Mouse (Mus musculus) heart, embryonic 13.5 days (tissue): ENCODE data around the gene Rusc2. TPM values are rescaled to one million over a fixed set of nuclear protein-coding genes. Genes with fewer than 3 reads are reported as not detected.

ENCODE experiments used
- ATAC-seq: fragments of 200-750 bp; cut with Nextera tagmentation; 2 replicates; pipeline ENCODE4 v1.8.0; 2017; ENCODE audit warnings: moderate TSS enrichment; ENCODE audit not compliant: insufficient number of reproducible peaks, low FRiP score, low TSS enrichment; ENCODE audit errors: extremely low read depth
- H3K27ac ChIP-seq: fragments of 300-500 bp; sonication (generic); replicated peaks from 2 replicates; pipeline ENCODE4 v1.5.1; 2015; ENCODE audit warnings: moderate library complexity, mild to moderate bottlenecking, inconsistent platforms
- H3K27me3 ChIP-seq: fragments of 300-500 bp; sonication (generic); replicated peaks from 2 replicates; pipeline ENCODE4 v1.6.1; 2015; ENCODE audit warnings: mild to moderate bottlenecking, inconsistent platforms
- H3K36me3 ChIP-seq: fragments of 300-500 bp; sonication (generic); 2 replicates; pipeline ENCODE4 v1.6.1; 2015; ENCODE audit warnings: mild to moderate bottlenecking, inconsistent platforms
- H3K4me1 ChIP-seq: fragments of 300-500 bp; sonication (generic); 2 replicates; pipeline ENCODE4 v1.6.1; 2015; ENCODE audit warnings: inconsistent platforms
- H3K4me2 ChIP-seq: fragments of 300-500 bp; sonication (generic); 2 replicates; pipeline ENCODE4 v1.6.1; 2015; ENCODE audit warnings: inconsistent platforms, mild to moderate bottlenecking, moderate library complexity
- H3K4me3 ChIP-seq: fragments of 300-500 bp; sonication (generic); 2 replicates; pipeline ENCODE4 v1.5.1; 2015; ENCODE audit warnings: moderate library complexity, mild to moderate bottlenecking, inconsistent platforms
- H3K9ac ChIP-seq: fragments of 300-500 bp; sonication (generic); 2 replicates; pipeline ENCODE4 v1.6.1; 2015; ENCODE audit warnings: inconsistent platforms, mild to moderate bottlenecking, moderate library complexity
- H3K9me3 ChIP-seq: fragments of 300-500 bp; sonication (generic); 2 replicates; pipeline ENCODE4 v1.6.1; 2016; ENCODE audit warnings: inconsistent platforms
- WGBS: fragments of 180-500 bp; shearing (Covaris S2); methylation state at CpG from one replicate; pipeline ENCODE4 v1.1.7; 2015; ENCODE audit warnings: mixed read lengths; 5-methylcytosine and 5-hydroxymethylcytosine counted together
- polyA plus RNA-seq: library from polyadenylated mRNA; unstranded; fragments of >200 nt; fragmentation: Nextera tagmentation; extraction: Ambion mirVana; gene quantifications from 2 replicates; pipeline ENCODE4 v1.2.1, GENCODE M21; 2015

Rusc2 gene
- polyA plus RNA-seq, 1 experiment from 2014 or later, result 13.9 TPM

DNA sequence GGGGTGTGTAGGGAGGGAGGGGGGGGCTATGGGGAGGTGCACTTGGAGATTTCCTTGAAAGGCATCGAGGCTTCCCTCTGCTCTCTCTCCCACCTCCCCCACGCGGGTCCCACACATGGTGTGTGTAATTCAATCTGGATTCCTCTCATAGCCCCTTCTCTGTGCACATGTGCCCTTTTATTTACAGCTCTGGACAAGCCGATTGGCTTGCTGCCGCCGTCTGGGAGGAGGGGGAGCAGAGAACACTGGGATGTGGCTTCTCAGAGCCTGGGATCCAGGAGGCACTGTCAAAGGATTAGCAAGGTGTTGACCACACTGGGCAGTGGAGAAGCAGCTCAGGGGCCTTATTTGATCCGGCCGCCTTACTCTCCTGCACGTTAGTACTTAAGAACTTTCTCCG is 19.2 kb downstream of the Rusc2 start:
- Histone ChIP-seq H3K4me2 (peak overlapping the region; percentile 6; the same call in 1 of the 2 replicates), H3K27ac (peak overlapping the region; percentile 93), H3K9ac (peak overlapping the region; percentile 55), H3K9me3 (no peaks in the 10 kb centered on the region), H3K4me1 (peaks cover 59% of the 10 kb centered on the region), H3K4me3 (no peak overlapping the region), H3K36me3 (no peaks in the 10 kb centered on the region; the same call in 1 of the 2 replicates), H3K27me3 (no peaks in the 10 kb centered on the region)
- ATAC-seq, result no peak
- WGBS, result 31% methylated on average over 10 of the region's 10 CpGs

DNA sequence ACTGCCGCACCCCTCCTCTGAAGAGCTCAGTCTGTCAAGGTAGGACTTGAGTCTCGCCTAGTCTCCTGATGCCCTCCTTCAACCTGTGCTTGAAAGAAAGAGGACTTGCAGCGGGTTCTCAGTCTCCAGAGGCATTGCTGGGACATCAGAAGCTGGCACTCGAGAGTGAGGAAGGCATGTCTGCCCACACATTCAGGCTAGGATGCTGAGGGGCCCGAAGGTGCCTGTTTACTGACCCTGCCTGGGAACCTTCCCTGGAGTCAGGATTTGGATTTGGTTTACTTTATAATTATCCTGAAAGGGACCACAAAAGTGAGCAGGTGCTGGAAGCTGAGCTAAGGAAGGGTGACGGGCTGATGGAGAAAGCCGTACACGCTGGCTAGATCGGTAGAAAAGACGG is 19.7 kb downstream of the Rusc2 start:
- no peak for ATAC-seq
- Histone ChIP-seq H3K9me3 (no peaks in the 10 kb centered on the region), H3K27me3 (no peaks in the 10 kb centered on the region), H3K4me3 (no peak overlapping the region), H3K9ac (peak overlapping the region; percentile 55), H3K36me3 (no peaks in the 10 kb centered on the region; the same call in 1 of the 2 replicates), H3K4me1 (peaks cover 61% of the 10 kb centered on the region), H3K4me2 (peak overlapping the region; percentile 6; the same call in 1 of the 2 replicates), H3K27ac (peak overlapping the region; percentile 93)
- 84% methylated on average over 10 of the region's 10 CpGs for WGBS

DNA sequence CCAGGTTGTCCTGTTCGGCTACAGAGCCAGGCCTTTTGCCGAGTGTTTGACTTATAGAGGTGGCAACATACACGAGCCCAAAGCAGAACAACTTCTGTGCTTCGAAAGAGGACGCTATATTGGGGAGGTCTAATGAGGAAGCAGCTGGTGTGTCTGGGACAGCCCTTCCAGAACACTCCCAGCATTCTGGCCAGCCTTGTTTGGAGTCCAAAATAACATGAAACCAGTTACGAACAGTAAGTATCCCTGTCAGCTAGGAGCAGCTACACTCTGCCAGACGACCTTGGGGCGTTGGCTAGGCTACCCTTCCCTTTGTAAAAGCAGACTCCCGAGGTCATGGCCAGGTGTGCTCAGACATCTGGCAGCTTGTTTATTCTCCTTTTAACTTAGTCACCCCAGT is 20.4 kb downstream of the Rusc2 start:
- ATAC-seq, result no peak
- H3K4me1 ChIP-seq, result peaks cover 68% of the 10 kb centered on the region
- no peaks in the 10 kb centered on the region; the same call in 1 of the 2 replicates for H3K36me3 ChIP-seq
- H3K9ac ChIP-seq, result no peak overlapping the region
- no peak overlapping the region for H3K4me2 ChIP-seq
- WGBS, result 62% methylated on average over 9 of the region's 9 CpGs
- H3K9me3 ChIP-seq, result no peaks in the 10 kb centered on the region
- H3K27ac ChIP-seq, result 0 out of 2 replicates have a peak overlapping the region, but pooled peaks have one; percentile 9
- H3K27me3 ChIP-seq, result no peaks in the 10 kb centered on the region
- no peak overlapping the region for H3K4me3 ChIP-seq

DNA sequence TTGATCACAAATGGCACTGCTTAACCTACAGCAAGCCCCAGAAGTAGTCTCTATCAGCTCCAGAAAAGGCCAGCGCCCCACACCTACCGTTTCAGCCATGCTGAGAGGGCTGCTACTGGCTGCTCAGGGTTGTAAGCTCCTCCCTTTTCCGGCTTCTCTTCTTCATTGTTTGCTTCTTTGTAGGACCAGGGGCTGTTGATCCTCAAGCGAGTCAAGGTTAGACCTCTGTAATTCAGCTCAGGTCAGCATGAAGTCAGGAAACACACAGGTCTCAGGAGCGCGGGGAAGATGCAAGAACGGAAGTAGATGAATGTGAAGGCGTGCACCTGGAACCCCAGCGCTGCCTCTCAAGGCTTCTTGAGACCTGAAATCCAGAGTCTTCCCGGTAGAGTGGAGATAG is 22.9 kb downstream of the Rusc2 start:
- 84% methylated on average over 10 of the region's 10 CpGs for WGBS
- peaks cover 60% of the 10 kb centered on the region for H3K4me1 ChIP-seq

DNA sequence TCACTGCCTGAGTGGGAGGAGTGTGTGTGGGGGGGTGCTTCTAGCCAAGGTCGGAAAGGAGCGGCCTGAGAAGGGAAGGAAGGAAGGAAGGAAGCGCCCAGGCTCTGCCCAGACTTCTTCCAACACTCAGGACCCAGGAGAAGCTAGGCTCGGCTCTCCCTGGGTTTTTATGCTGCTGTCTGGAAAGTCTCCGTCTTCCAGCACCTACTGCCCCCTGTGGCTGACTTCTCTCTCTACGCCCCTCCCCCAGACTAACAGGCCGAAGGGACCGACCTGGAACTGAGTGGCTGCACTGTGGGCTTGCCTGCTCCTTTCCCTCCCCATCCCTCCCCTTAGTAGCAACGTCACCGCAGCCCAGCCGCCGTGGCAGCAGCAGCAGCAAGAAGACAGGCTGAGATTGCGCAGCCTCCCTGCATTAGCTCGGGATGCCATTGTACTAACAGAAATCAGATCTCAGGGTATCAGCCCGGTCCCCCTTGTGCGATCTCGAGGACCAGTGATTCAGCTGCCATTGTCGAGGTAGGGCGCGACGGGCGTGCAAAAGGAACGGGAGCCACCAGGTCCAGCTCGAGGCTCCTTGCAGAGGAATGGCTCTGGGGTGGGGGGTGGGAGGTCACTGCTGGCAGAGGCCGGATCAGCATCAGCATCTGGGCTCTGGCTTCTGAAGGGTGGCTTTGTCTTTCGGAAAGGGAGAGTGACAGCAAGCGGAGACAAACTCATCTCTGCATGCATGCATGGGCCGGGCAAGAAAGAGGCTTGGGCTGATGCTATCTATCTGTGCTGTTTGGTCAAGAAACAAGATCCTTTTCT is 24.6 kb downstream of the Rusc2 start:
- peak; percentile 81 for ATAC-seq

More for the DNA sequence above, 22.9 kb downstream of the Rusc2 start:
- H3K27me3 ChIP-seq, result no peaks in the 10 kb centered on the region
- H3K4me3 ChIP-seq, result no peak overlapping the region
- H3K9ac ChIP-seq, result no peak overlapping the region
- H3K4me2 ChIP-seq, result no peak overlapping the region
- H3K9me3 ChIP-seq, result no peaks in the 10 kb centered on the region
- no peaks in the 10 kb centered on the region; the same call in 1 of the 2 replicates for H3K36me3 ChIP-seq
- H3K27ac ChIP-seq, result no peak overlapping the region
- ATAC-seq, result no peak

DNA sequence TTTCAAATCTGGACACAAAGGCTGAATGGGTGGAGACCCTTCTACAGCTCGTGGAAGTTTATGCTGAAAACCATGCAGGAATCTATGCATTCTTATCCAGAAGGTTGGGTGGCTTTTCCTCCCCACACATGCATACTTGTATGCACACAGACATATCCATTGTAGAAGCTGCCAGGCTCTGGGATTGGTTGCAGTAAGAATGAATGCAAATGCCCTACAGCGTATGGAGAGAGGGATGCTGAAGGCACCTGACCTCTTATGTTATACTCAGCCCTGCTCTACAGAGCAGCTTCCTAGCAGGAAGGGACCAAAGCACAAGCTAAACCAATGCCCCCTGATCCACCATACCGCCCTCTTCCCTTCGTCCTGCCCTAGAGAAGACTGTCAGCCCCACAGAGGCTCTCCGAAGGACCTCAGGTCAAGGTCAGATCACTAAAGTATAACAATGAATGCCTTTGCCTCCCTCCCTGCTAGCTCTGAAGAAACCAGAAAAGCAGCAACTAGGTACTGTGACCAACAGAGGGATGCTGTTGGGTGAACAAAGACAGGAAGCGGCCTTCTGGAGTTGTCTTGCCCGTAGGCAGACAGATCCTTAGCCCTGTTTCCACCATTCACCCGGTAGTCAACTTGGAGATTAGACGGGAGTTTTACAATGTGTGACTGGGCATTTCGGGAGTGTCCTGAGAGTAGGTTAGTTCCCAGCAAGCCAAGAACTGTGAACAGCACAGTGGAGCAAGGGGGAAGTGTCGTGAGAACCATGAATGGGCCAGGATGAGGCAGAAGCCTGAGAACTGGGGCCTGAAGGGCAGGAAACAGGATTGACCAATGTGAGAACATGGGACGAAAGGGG is 25.5 kb downstream of the Rusc2 start:
- Histone ChIP-seq H3K36me3 (no peaks in the 10 kb centered on the region; the same call in 1 of the 2 replicates), H3K4me1 (peaks cover 34% of the 10 kb centered on the region), H3K9ac (peak overlapping the region; percentile 82), H3K4me2 (peak overlapping the region; percentile 82), H3K4me3 (peak overlapping the region; percentile 64), H3K27me3 (no peaks in the 10 kb centered on the region), H3K9me3 (no peaks in the 10 kb centered on the region), H3K27ac (peak overlapping the region; percentile 91)
- no peak for ATAC-seq
- 60% methylated on average over 12 of the region's 12 CpGs for WGBS

More for the DNA sequence above, 24.6 kb downstream of the Rusc2 start:
- WGBS, result 3% methylated on average over 28 of the region's 28 CpGs
- H3K4me3 ChIP-seq, result peak overlapping the region; percentile 64
- no peaks in the 10 kb centered on the region for H3K27me3 ChIP-seq
- peak overlapping the region; percentile 82 for H3K4me2 ChIP-seq
- no peaks in the 10 kb centered on the region for H3K9me3 ChIP-seq
- peaks cover 43% of the 10 kb centered on the region for H3K4me1 ChIP-seq
- peak overlapping the region; percentile 91 for H3K27ac ChIP-seq
- peak overlapping the region; percentile 82 for H3K9ac ChIP-seq
- no peaks in the 10 kb centered on the region; the same call in 1 of the 2 replicates for H3K36me3 ChIP-seq

DNA sequence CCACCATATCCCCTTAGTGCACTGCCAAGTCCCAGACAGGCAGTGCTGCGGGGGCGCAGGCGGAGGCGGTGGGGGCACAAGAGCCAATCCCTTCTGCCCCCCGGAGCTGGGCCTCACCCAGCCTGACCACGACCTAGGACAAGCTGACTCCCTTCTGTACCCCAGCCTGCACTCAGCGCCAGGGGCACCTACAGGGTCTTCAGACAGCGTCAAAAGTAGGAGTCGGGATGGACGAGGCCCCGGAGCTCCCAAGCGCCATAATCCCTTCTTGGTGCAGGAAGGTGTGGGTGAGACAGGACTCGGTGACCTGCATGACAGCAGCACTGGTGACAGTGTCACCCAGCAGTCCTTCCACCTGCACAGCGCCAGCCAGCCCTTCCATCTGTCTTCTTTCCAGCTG is 33.0 kb downstream of the Rusc2 start:
- Histone ChIP-seq H3K27ac (no peak overlapping the region), H3K4me2 (no peak overlapping the region), H3K27me3 (no peaks in the 10 kb centered on the region), H3K4me3 (no peak overlapping the region), H3K36me3 (peaks cover 39% of the 10 kb centered on the region), H3K9me3 (no peaks in the 10 kb centered on the region), H3K9ac (no peak overlapping the region), H3K4me1 (peaks cover 38% of the 10 kb centered on the region)
- WGBS, result 83% methylated on average over 14 of the region's 14 CpGs
- no peak for ATAC-seq

DNA sequence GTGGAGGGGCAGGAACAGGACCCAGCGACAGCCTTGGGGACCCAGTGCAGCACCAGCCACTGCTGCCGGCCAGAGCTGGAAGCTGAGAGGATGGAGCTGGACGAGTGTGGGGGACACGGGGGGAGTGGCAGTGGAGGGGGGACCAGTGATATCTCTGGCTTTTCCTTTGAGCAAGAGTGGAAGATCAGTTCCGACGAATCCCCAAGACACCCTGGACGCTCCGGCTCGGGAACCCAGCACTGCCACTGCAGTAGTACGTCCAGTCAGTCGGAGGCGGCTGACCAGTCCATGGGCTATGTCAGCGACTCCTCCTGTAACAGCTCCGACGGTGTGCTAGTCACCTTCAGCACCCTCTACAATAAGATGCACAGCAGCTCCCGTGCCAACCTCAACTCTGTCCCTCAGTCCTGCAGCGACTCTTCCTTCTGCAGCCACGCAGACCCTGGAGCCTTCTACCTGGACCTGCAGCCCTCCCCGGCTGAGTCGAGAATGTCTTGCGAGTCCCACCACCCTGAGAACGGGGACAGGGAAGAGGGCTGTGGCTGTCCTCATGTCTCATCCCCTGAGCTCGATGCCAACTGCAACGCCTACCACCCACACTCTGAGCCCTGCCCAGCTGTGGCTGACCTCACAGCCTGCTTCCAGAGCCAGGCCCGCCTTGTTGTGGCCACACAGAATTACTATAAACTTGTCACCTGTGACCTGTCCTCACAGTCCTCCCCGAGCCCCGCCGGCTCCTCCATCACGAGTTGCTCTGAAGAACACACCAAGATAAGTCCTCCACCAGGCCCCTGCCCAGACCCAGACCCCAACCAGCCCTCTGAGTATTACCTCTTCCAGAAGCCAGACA is 33.7 kb downstream of the Rusc2 start:
- peaks cover 44% of the 10 kb centered on the region for H3K4me1 ChIP-seq
- no peak overlapping the region for H3K9ac ChIP-seq
- peaks cover 41% of the 10 kb centered on the region for H3K36me3 ChIP-seq
- H3K4me2 ChIP-seq, result no peak overlapping the region
- WGBS, result 78% methylated on average over 29 of the region's 29 CpGs
- no peak for ATAC-seq
- no peak overlapping the region for H3K4me3 ChIP-seq
- H3K27ac ChIP-seq, result no peak overlapping the region
- no peaks in the 10 kb centered on the region for H3K9me3 ChIP-seq
- H3K27me3 ChIP-seq, result no peaks in the 10 kb centered on the region

DNA sequence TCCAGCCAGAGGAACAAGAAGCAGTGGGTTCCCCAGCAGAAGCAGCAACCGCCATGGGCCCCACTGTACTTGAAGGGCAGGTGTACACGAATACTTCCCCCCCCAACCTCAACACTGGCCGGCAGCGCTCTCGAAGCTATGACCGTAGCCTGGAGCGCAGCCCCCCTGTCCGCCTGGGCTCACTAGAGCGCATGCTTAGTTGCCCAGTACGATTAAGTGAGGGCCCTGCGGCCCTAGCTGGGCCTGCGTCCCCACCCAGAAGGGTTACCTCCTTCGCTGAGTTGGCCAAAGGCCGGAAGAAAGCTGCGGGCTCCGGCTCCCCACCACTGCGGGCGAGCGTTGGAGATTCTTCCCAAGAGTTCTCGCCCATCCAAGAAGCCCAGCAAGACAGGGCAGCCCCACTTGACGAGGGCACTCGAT is 34.3 kb downstream of the Rusc2 start:
- Histone ChIP-seq H3K27me3 (no peaks in the 10 kb centered on the region), H3K36me3 (peaks cover 41% of the 10 kb centered on the region), H3K4me2 (no peak overlapping the region), H3K9ac (no peak overlapping the region), H3K9me3 (no peaks in the 10 kb centered on the region), H3K4me1 (peaks cover 45% of the 10 kb centered on the region), H3K27ac (no peak overlapping the region), H3K4me3 (no peak overlapping the region)
- 87% methylated on average over 22 of the region's 22 CpGs for WGBS
- no peak for ATAC-seq

DNA sequence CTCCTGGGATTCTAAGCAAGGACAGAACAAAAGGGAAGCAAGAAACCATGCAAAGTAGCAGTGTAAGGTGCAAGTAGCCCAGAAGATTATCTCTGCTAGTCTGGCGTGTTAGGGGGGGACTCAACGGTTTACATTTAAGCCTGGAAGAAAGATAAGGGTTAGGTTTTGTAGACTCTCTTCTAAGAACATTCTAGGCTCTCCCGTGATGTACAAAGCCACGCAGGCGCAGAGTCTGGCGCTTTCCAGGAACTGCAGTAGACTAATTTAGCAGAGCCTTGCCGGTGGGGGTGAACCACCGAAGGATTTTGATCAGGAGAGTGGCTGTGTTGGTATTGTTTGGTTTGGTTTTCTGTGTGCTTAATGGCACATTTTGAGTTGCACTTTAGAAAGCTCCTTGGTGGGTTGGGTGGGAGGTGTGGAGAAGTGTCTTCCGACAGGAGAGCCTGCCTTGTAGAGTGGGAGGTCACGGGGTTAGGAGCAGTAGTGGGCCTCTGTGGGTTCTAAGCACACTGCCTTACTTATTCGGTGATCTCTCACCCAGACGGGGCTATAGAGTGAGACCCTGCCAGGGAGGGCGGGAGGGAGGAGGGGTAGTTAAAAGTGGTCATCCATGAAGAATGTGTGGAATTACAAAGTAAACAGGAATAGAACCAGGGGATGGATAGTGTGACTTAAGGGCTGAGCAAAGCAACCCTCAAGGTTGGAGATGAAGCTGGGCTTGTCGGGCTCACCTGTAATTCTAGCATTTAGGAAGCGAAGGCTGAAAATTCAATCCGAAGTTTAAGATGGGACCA is 35.7 kb downstream of the Rusc2 start:
- Histone ChIP-seq H3K27ac (peak overlapping the region; percentile 32; the same call in 1 of the 2 replicates), H3K4me1 (peaks cover 45% of the 10 kb centered on the region), H3K4me3 (no peak overlapping the region), H3K9ac (peak overlapping the region; percentile 50; the same call in 1 of the 2 replicates), H3K4me2 (no peak overlapping the region), H3K27me3 (no peaks in the 10 kb centered on the region), H3K36me3 (peaks cover 55% of the 10 kb centered on the region), H3K9me3 (no peaks in the 10 kb centered on the region)
- 59% methylated on average over 16 of the region's 16 CpGs for WGBS
- no peak for ATAC-seq
